Mouse (Mus musculus) liver, embryonic 14.5 days (tissue): ENCODE measurements around the gene Sag.

Source experiments
- CTCF ChIP-seq: IDR thresholded peaks from 2 replicates; pipeline ENCODE4 v1.5.1; 2016; ENCODE audit warnings: antibody characterized with exemption, low read depth, control low read depth
- EP300 ChIP-seq: IDR thresholded peaks from 2 replicates; pipeline ENCODE4 v1.6.1; 2016; ENCODE audit warnings: antibody characterized with exemption, low read depth

DNA sequence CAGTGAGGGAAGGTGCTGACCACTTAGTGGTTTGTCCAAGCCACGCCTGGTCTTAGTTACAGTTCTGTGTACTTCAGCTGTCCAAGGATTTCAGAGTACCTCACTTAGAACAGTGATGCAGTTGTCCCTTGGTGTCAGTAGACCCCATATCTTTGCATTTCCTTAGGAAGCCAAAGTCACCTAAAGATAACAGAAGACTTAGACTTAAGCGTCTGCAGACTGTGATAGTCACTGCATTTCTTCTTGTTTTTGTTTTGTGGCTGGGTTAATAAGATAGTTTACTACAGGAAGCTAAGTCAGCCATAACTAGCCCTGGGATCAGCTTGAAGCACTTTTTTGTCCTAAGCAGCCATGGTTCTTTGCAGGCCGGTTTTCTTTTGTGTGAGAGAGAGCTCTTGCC is 33.0 kb upstream of the Sag start:
- no peak for TF ChIP-seq CTCF
- no peak for TF ChIP-seq EP300
